In genomic region chr15:79473638-79474355, GRCm38 (mm10) we compare ENCODE assay signal across 19 mouse cellular contexts. TPM values are rescaled to one million over a fixed set of nuclear protein-coding genes. Genes with fewer than 3 reads are reported as not detected.
DNase-seq lines count a peak whose midpoint lies in the region; ATAC-seq lines count a peak whose summit lies in the region.
"Had no signal": no experiment of that assay in that cellular context is flagged by ENCODE, and none has a peak within 500 bp of the region (broad histone marks: within the 10 kb centered on the region; RNA-seq: fewer than 3 reads in every experiment).

No protein-coding gene starts in this region.

- no peaks in the 10 kb centered on the region for H3K27me3 ChIP-seq in splenic B cell, adult 2 months (ENCODE audit: control insufficient read depth, insufficient read depth, low read length, poor library complexity, severe bottlenecking)
- H3K27me3 ChIP-seq: forebrain, embryonic 15.5 days; neural tube, embryonic 12.5 days had no signal

- H3K36me3 ChIP-seq in splenic B cell, adult 2 months (ENCODE audit: control insufficient read depth, insufficient read depth, low read length, poor library complexity, severe bottlenecking) = no peaks in the 10 kb centered on the region
- H3K36me3 ChIP-seq: forebrain, embryonic 15.5 days; G1E; limb, embryonic 12.5 days; neural tube, embryonic 12.5 days had no signal

- peak; percentile 44 for DNase-seq in CD4-positive, CD25-positive, alpha-beta regulatory T cell, adult 2 months (ENCODE audit: low read depth, low spot score)
- DNase-seq in layer of hippocampus, adult 18-20 months (ENCODE audit: low spot score in 2 of 2) = peak; percentile 47 to 73
- no peak for DNase-seq in layer of hippocampus, postnatal 10 days (ENCODE audit: low spot score in 2 of 2)
- peak; percentile 47 for DNase-seq in right cerebral cortex, adult 18-20 months
- DNase-seq in right cerebral cortex, postnatal 10 days (ENCODE audit: low spot score in 2 of 2) = no peak
- DNase-seq in splenic B cell, adult 2 months (ENCODE audit: low read depth, low spot score) = peak; percentile 26
- DNase-seq in yolk sac, embryonic 10.5 days (ENCODE audit: low spot score) = no peak
- DNase-seq: cerebellum, postnatal 10 days; embryo, embryonic 11 days; heart, postnatal 36 days; kidney, postnatal 10 days; liver, postnatal 0 days had no signal

- ATAC-seq in CD4-positive, CD25-positive, alpha-beta regulatory T cell, adult 4 months = no peak
- ATAC-seq: forebrain, embryonic 15.5 days; liver, postnatal 0 days; midbrain, embryonic 16.5 days had no signal

RNA-seq across cellular contexts. Expression of gene Csnk1e, which starts 18.4 kb away (rescaled TPM):
- polyA plus RNA-seq in CD4-positive, CD25-positive, alpha-beta regulatory T cell, adult 4 months (2017; shearing (Covaris generic)) = 1 to 10 TPM; 3.1 to 6.2 TPM
- 100 to 1,000 TPM in 1 of 2 experiments, 10 to 100 TPM in 1; 95.9 to 109 TPM for total RNA-seq in layer of hippocampus, adult 18-20 months (2021)
- 100 to 1,000 TPM; 172 to 178 TPM for total RNA-seq in layer of hippocampus, postnatal 10 days (2021)
- polyA plus RNA-seq: G1E had no signal

RNA-seq across cellular contexts. Expression of gene Kcnj4, which starts 31.2 kb away (rescaled TPM):
- not detected for polyA plus RNA-seq in CD4-positive, CD25-positive, alpha-beta regulatory T cell, adult 4 months (2017; shearing (Covaris generic))
- 10 to 100 TPM; 87.2 to 88.5 TPM for total RNA-seq in layer of hippocampus, adult 18-20 months (2021)
- 10 to 100 TPM; 57.7 to 66.4 TPM for total RNA-seq in layer of hippocampus, postnatal 10 days (2021)
- total RNA-seq: megakaryocyte, adult 5-6 weeks had no signal
- polyA plus RNA-seq: G1E; limb, embryonic 12.5 days; liver, postnatal 0 days; midbrain, embryonic 16.5 days; neural tube, embryonic 12.5 days had no signal

RNA-seq across cellular contexts. Expression of gene Kdelr3, which starts 42.4 kb away (rescaled TPM):
- not detected for polyA plus RNA-seq in CD4-positive, CD25-positive, alpha-beta regulatory T cell, adult 4 months (2017; shearing (Covaris generic))
- under 1 TPM; 0.45 to 0.53 TPM for total RNA-seq in layer of hippocampus, adult 18-20 months (2021)
- 1 to 10 TPM; 1.0 to 1.3 TPM for total RNA-seq in layer of hippocampus, postnatal 10 days (2021)
- total RNA-seq: megakaryocyte, adult 5-6 weeks had no signal
- polyA plus RNA-seq: G1E had no signal

Comparison
In these comparisons a context has a peak if more than half of its experiments do, and no peak if none do; other contexts are left out.
1. DNase-seq: peak in CD4-positive, CD25-positive, alpha-beta regulatory T cell, adult 2 months (single experiment), layer of hippocampus, adult 18-20 months (2 of 2), right cerebral cortex, adult 18-20 months (single experiment) and splenic B cell, adult 2 months (single experiment); none in layer of hippocampus, postnatal 10 days (0 of 2), right cerebral cortex, postnatal 10 days (0 of 2) and yolk sac, embryonic 10.5 days (single experiment).